Mouse (Mus musculus) 3T3-L1 (cell line): Measurements from ENCODE around the gene Kdm5b.

Experiments
- DNase-seq: peaks from one replicate; pipeline ENCODE4 v3.0.0-alpha.2; 2015; ENCODE audit warnings: low read depth, low spot score

The Kdm5b gene

GRCm38 (mm10) chr1:134583560-134583959, 23.6 kb downstream of the Kdm5b start:
- DNase-seq, result peak; percentile 84

- no peak for DNase-seq
These were observed 29.7 kb downstream of the Kdm5b start for GRCm38 (mm10) chr1:134589676-134590075.

- no peak for DNase-seq
These were observed 31.8 kb downstream of the Kdm5b start for GRCm38 (mm10) chr1:134591773-134592172.

- no peak for DNase-seq
These were observed 37.5 kb downstream of the Kdm5b start for GRCm38 (mm10) chr1:134597339-134598054.

GRCm38 (mm10) chr1:134604086-134604485, 44.1 kb downstream of the Kdm5b start:
- peak; percentile 11 for DNase-seq

DNA sequence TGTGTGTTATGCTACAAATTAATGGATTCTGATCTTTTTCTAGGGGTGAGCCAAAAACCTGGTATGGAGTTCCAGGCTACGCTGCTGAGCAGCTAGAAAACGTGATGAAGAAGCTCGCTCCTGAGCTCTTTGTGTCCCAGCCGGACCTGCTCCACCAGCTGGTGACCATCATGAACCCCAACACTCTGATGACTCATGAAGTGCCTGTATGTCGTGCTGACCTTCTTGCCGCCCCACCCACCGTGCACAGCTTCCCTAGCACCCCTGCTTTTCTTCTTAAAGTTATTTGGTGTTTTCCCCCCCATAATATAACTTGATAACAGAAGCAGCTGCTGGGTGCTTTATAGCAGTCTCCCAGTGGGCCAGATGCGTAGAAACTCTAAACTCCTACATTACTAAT, 45.7 kb downstream of the Kdm5b start:
- DNase-seq, result no peak

GRCm38 (mm10) chr1:134606381-134606780, 46.4 kb downstream of the Kdm5b start:
- DNase-seq, result no peak

DNA sequence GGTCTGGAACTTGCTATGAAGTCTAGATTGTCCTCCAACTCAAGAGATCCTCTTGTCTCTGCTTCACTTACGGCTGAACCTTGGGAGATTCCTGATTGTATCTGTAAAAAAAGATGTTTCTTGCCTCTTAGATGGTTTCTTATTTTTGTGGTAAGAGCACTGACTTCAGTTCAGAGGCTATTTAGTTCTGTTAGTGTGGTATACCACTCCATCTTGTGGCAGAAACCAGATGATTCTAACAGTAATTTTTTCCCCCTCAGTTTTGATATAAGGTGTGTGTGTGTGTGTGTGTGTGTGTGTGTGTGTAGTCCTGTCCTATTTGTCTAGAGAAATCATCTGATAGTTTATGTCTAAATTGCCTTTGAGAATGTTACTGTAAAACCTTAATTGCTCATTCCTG, 47.3 kb downstream of the Kdm5b start:
- DNase-seq, result no peak

- DNase-seq, result no peak
These were observed 49.2 kb downstream of the Kdm5b start for GRCm38 (mm10) chr1:134609172-134609571.

- no peak for DNase-seq
These were observed 54.6 kb downstream of the Kdm5b start for GRCm38 (mm10) chr1:134614554-134614953.

DNA sequence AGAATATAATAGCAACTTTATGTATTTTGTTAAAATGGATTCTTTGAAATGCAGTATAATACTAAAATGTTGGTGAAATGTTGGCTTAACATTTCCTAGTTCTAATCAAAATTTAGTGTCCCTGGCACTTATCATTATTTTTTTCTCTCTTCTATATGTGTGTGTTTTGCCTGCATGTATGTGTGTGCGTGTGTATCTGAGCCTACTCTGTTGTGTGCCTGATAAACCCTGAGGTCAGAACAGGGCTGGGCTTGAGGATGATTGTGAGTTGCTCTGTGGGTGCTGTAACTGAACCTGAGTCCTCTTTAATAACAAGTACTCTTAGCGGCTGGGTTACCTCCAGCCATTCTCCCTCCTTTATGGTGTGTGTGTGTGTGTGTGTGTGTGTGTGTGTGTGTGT, 55.0 kb downstream of the Kdm5b start:
- DNase-seq, result no peak

DNA sequence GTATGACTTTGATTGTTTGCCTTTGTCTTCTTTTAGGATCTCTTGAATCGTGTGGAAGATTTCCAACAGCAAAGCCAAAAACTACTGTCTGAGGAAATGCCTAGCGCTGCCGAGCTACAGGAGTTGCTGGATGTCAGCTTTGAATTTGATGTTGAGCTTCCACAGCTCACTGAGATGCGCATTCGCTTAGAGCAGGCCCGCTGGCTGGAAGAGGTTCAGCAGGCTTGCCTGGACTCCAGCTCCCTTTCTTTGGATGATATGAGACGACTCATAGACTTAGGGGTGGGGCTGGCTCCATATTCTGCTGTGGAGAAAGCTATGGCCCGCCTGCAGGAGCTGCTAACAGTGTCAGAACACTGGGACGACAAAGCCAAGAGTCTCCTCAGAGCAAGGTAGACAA, 57.7 kb downstream of the Kdm5b start:
- peak; percentile 41 for DNase-seq

DNA sequence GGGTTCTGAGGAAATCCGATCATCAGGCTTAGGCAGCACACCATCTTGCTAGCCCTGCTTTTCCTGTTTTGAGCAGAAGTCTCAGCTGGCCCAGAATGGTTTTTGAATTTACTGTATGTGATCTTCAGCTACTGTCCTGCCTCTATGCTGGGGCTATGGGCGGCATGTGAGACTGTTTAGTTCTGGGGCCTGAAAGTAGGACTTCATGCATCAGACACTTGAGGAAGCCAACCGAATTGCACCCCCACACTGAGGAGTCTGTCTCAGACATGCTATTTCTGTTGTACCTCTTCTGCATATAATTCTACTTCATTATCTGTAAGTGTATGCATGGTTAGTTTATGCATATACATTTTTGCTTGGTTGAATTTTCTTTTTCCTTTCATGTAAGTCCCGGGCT, 65.4 kb downstream of the Kdm5b start:
- no peak for DNase-seq

GRCm38 (mm10) chr1:134629455-134629854, 69.5 kb downstream of the Kdm5b start:
- DNase-seq, result no peak

GRCm38 (mm10) chr1:134634296-134634695, 74.3 kb downstream of the Kdm5b start:
- no peak for DNase-seq

- DNase-seq, result peak; percentile 11
These were observed 76.3 kb downstream of the Kdm5b start for GRCm38 (mm10) chr1:134636245-134636644.

DNA sequence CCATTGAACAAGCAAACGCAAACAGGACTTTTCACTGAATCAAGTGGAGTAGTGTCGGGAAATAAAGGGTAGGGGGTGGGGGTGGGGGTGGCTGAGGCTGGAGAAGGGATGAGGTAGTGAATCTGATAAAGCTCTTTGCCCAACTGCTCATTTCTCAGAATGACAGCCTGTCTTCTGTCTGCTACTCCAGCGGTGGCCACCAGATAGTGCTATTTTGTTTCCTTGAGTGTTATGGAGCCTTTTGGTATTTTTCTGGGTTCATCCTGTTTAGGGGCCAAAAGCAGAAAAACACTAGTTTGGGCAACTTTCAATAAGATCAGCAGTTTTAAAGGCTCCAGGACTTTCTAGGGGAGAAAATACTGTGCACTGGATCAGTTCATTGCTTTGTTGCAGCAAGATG, 76.7 kb downstream of the Kdm5b start:
- peak; percentile 54 for DNase-seq

DNA sequence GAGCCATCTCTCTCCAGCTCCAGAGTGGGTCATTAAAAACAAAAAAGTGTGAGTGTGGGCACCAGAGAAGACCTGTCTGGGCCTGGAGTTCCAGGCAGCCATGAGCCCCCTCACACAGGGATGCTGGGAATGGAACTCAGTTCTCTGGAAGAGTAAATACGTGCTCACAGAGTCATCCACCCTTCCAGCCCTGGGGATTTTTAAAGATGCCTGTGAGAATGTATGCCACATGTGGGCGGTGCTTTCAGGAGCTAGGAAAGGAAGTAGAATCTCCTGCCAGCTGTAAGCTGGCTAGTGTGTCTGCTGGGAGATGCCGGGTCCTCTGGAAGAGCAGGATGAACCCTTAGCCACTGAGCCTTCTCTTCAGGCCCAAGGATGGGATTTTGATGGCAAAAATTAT, 78.1 kb downstream of the Kdm5b start:
- DNase-seq, result no peak

DNA sequence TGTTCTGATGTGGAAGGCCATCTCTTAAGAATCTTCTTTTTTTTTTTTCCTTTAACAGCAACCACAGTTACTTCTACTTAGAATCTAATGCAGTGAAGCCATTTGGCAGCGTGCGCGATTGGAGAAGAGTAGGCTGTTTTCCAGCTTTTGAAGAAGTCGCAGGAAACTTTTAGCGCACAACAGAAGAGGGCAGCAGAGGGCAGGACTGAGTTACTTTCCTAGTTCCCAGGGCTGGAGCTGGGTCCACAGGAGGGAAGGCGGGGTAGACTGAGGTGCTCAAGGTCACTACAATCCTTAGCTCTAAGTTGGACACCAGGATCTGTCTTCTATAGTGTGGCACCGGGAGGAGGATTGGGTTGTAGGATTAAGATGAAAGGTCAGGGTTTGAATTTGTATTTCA, 78.6 kb downstream of the Kdm5b start:
- peak; percentile 55 for DNase-seq

DNA sequence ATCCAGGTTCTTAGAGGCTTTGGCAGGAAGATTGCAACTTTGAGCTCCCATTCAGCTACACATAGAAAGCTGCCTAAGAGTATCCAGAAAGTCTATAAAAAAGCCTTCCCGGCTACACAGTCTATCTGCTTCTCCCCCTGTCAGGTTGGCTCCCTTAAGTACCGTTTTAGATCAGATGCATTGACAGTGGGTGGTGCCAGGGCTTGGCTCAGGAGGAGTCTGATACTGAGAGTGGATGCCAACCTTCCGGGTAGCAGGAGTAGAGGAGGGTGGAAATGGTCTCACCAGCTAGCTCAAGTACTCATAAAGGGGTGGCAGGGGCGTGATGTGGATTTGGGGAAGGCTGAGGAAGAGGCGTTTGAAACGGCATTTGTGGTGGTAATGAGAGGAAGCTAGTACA, 79.5 kb downstream of the Kdm5b start:
- DNase-seq, result no peak

GRCm38 (mm10) chr1:134641507-134641906, 81.5 kb downstream of the Kdm5b start:
- DNase-seq, result peak; percentile 35

- no peak for DNase-seq
These were observed 83.7 kb downstream of the Kdm5b start for GRCm38 (mm10) chr1:134643702-134644101.

- DNase-seq, result no peak
These were observed 85.6 kb downstream of the Kdm5b start for GRCm38 (mm10) chr1:134645408-134646200.
